Mouse (Mus musculus) forebrain, embryonic 16.5 days (tissue): ENCODE measurements around the gene Ergic1. TPM values are rescaled to one million over a fixed set of nuclear protein-coding genes. Genes with fewer than 3 reads are reported as not detected.

ENCODE experiments used
- ATAC-seq: fragments of 200-750 bp; cut with Nextera tagmentation; 2 replicates; pipeline ENCODE4 v1.8.0; 2017; ENCODE audit warnings: mild to moderate bottlenecking, moderate library complexity
- H3K27ac ChIP-seq: fragments of 300-500 bp; sonication (generic); 2 replicates; pipeline ENCODE4 v1.5.1; 2014; ENCODE audit warnings: low read length, control low read depth
- H3K27me3 ChIP-seq: fragments of 300-500 bp; sonication (generic); replicated peaks from 2 replicates; pipeline ENCODE4 v1.6.1; 2014; ENCODE audit warnings: low read length; ENCODE audit not compliant: control insufficient read depth, insufficient read depth
- H3K36me3 ChIP-seq: fragments of 300-500 bp; sonication (generic); 2 replicates; pipeline ENCODE4 v1.6.1; 2014; ENCODE audit not compliant: control insufficient read depth, insufficient read depth
- H3K4me1 ChIP-seq: fragments of 300-500 bp; sonication (generic); replicated peaks from 2 replicates; pipeline ENCODE4 v1.6.1; 2014; ENCODE audit warnings: low read length; ENCODE audit not compliant: control insufficient read depth, insufficient read depth
- H3K4me2 ChIP-seq: fragments of 300-500 bp; sonication (generic); 2 replicates; pipeline ENCODE4 v1.6.1; 2014; ENCODE audit warnings: mild to moderate bottlenecking, low read length, control low read depth
- H3K4me3 ChIP-seq: fragments of 300-500 bp; sonication (generic); replicated peaks from 2 replicates; pipeline ENCODE4 v1.5.1; 2014; ENCODE audit warnings: mild to moderate bottlenecking, low read length, control low read depth
- H3K9ac ChIP-seq: fragments of 300-500 bp; sonication (generic); replicated peaks from 2 replicates; pipeline ENCODE4 v1.6.1; 2014; ENCODE audit warnings: low read depth, low read length, control low read depth
- H3K9me3 ChIP-seq: fragments of 300-500 bp; sonication (generic); 2 replicates; pipeline ENCODE4 v1.6.1; 2016; ENCODE audit warnings: low read length; ENCODE audit not compliant: control insufficient read depth
- WGBS: fragments of 180-500 bp; shearing (Covaris S2); extraction: QIAGEN DNeasy Blood & Tissue Kit; methylation state at CpG from one replicate; pipeline ENCODE4 v1.1.7; 2014; 5-methylcytosine and 5-hydroxymethylcytosine counted together
- polyA plus RNA-seq: library from polyadenylated mRNA; unstranded; fragments of >200 nt; fragmentation: Nextera tagmentation; extraction: Ambion mirVana; gene quantifications from 2 replicates; pipeline ENCODE4 v1.2.1, GENCODE M21; 2015

The Ergic1 gene
- polyA plus RNA-seq, 1 experiment from 2014 or later: 113 TPM

GRCm38 (mm10) chr17:26633926-26634325, 72.6 kb downstream of the Ergic1 start:
- Histone ChIP-seq H3K9ac (no peak overlapping the region), H3K27me3 (no peaks in the 10 kb centered on the region), H3K36me3 (peaks cover 28% of the 10 kb centered on the region), H3K27ac (no peak overlapping the region), H3K9me3 (no peaks in the 10 kb centered on the region), H3K4me3 (no peak overlapping the region), H3K4me2 (no peak overlapping the region), H3K4me1 (no peaks in the 10 kb centered on the region)
- WGBS: 90% methylated on average over 9 of the region's 9 CpGs
- ATAC-seq: no peak

GRCm38 (mm10) chr17:26634539-26634938, 73.2 kb downstream of the Ergic1 start:
- Histone ChIP-seq H3K9me3 (no peaks in the 10 kb centered on the region), H3K4me1 (no peaks in the 10 kb centered on the region), H3K27me3 (no peaks in the 10 kb centered on the region), H3K36me3 (peaks cover 28% of the 10 kb centered on the region), H3K27ac (no peak overlapping the region), H3K4me3 (no peak overlapping the region), H3K4me2 (no peak overlapping the region), H3K9ac (no peak overlapping the region)
- 94% methylated on average over 7 of the region's 7 CpGs for WGBS
- no peak for ATAC-seq

- Histone ChIP-seq H3K9ac (no peak overlapping the region), H3K36me3 (peaks cover 19% of the 10 kb centered on the region), H3K4me1 (no peaks in the 10 kb centered on the region), H3K27me3 (no peaks in the 10 kb centered on the region), H3K4me2 (no peak overlapping the region), H3K27ac (no peak overlapping the region), H3K4me3 (no peak overlapping the region), H3K9me3 (no peaks in the 10 kb centered on the region)
- 89% methylated on average over 7 of the region's 7 CpGs for WGBS
- no peak for ATAC-seq
Observed at GRCm38 (mm10) chr17:26635951-26636350, 74.7 kb downstream of the Ergic1 start.

- no peaks in the 10 kb centered on the region for H3K4me1 ChIP-seq
- ATAC-seq: no peak
- no peak overlapping the region for H3K4me3 ChIP-seq
- no peaks in the 10 kb centered on the region for H3K9me3 ChIP-seq
- no peak overlapping the region for H3K27ac ChIP-seq
- H3K36me3 ChIP-seq: peaks cover 33% of the 10 kb centered on the region
- H3K4me2 ChIP-seq: no peak overlapping the region
- no peak overlapping the region for H3K9ac ChIP-seq
- no peaks in the 10 kb centered on the region for H3K27me3 ChIP-seq
- WGBS: 86% methylated on average over 4 of the region's 4 CpGs
Observed at GRCm38 (mm10) chr17:26637851-26638250, 76.6 kb downstream of the Ergic1 start.

GRCm38 (mm10) chr17:26638655-26639054, 77.4 kb downstream of the Ergic1 start:
- peak; percentile 61 for ATAC-seq
- no peak overlapping the region for H3K4me2 ChIP-seq
- H3K4me1 ChIP-seq: no peaks in the 10 kb centered on the region
- no peaks in the 10 kb centered on the region for H3K27me3 ChIP-seq
- peaks cover 40% of the 10 kb centered on the region for H3K36me3 ChIP-seq
- H3K9me3 ChIP-seq: no peaks in the 10 kb centered on the region
- no peak overlapping the region for H3K9ac ChIP-seq
- H3K27ac ChIP-seq: no peak overlapping the region
- 22% methylated on average over 7 of the region's 7 CpGs for WGBS
- H3K4me3 ChIP-seq: no peak overlapping the region

- WGBS: 81% methylated on average over 2 of the region's 2 CpGs
- Histone ChIP-seq H3K27me3 (no peaks in the 10 kb centered on the region), H3K9me3 (no peaks in the 10 kb centered on the region), H3K36me3 (peaks cover 42% of the 10 kb centered on the region), H3K4me1 (peaks cover 6% of the 10 kb centered on the region), H3K9ac (no peak overlapping the region), H3K4me3 (no peak overlapping the region), H3K4me2 (no peak overlapping the region), H3K27ac (no peak overlapping the region)
- no peak for ATAC-seq
Observed at GRCm38 (mm10) chr17:26639791-26640190, 78.5 kb downstream of the Ergic1 start.

- WGBS: 95% methylated on average over 3 of the region's 3 CpGs
- Histone ChIP-seq H3K4me3 (no peak overlapping the region), H3K4me2 (no peak overlapping the region), H3K9ac (no peak overlapping the region), H3K36me3 (peaks cover 41% of the 10 kb centered on the region), H3K4me1 (peaks cover 10% of the 10 kb centered on the region), H3K27ac (no peak overlapping the region), H3K27me3 (no peaks in the 10 kb centered on the region), H3K9me3 (no peaks in the 10 kb centered on the region)
- no peak for ATAC-seq
Observed at GRCm38 (mm10) chr17:26640286-26640740, 79.0 kb downstream of the Ergic1 start.

GRCm38 (mm10) chr17:26643456-26643855, 82.2 kb downstream of the Ergic1 start:
- Histone ChIP-seq H3K4me3 (no peak overlapping the region), H3K9ac (no peak overlapping the region), H3K36me3 (peaks cover 41% of the 10 kb centered on the region), H3K4me2 (no peak overlapping the region), H3K9me3 (no peaks in the 10 kb centered on the region), H3K27ac (no peak overlapping the region), H3K4me1 (peaks cover 10% of the 10 kb centered on the region), H3K27me3 (no peaks in the 10 kb centered on the region)
- 97% methylated on average over 8 of the region's 8 CpGs for WGBS
- ATAC-seq: no peak

- Histone ChIP-seq H3K27me3 (no peaks in the 10 kb centered on the region), H3K4me3 (no peak overlapping the region), H3K4me2 (no peak overlapping the region), H3K9me3 (no peaks in the 10 kb centered on the region), H3K4me1 (peaks cover 10% of the 10 kb centered on the region), H3K36me3 (peaks cover 41% of the 10 kb centered on the region), H3K27ac (no peak overlapping the region), H3K9ac (no peak overlapping the region)
- 98% methylated on average over 2 of the region's 2 CpGs for WGBS
- ATAC-seq: no peak
Observed at GRCm38 (mm10) chr17:26643993-26644392, 82.7 kb downstream of the Ergic1 start.
